Mouse (Mus musculus) cortical plate, adult 2 months (tissue): ENCODE data around the gene Dcun1d4.

Experiments
- CTCF ChIP-seq: fragments of 200-500 bp; IDR thresholded peaks from 2 replicates; pipeline ENCODE4 v1.5.1; 2011; ENCODE audit warnings: mild to moderate bottlenecking, control low read depth, low read length; ENCODE audit not compliant: insufficient read depth; ENCODE audit errors: extremely low read depth
- POLR2A ChIP-seq: fragments of 200-500 bp; IDR thresholded peaks from 2 replicates; pipeline ENCODE4 v1.6.1; 2011; ENCODE audit warnings: mild to moderate bottlenecking, low read length, control low read depth; ENCODE audit not compliant: insufficient read depth; ENCODE audit errors: extremely low read depth

GRCm38 (mm10) chr5:73498559-73498958 is 17.8 kb downstream of the Dcun1d4 start:
- TF ChIP-seq CTCF, result no peak
- TF ChIP-seq POLR2A, result no peak
